Mouse (Mus musculus): Measurements from ENCODE around the gene Smarca1. TPM values are rescaled to one million over a fixed set of nuclear protein-coding genes. Genes with fewer than 3 reads are reported as not detected.
A peak's percentile ranks its signal among the peaks of the same experiment; 100 is the strongest.

The Smarca1 gene
- polyA plus RNA-seq (2015; fragmentation: Nextera tagmentation; extraction: Ambion mirVana) = 28.4 and 31.1 TPM in 2 replicates

DNA sequence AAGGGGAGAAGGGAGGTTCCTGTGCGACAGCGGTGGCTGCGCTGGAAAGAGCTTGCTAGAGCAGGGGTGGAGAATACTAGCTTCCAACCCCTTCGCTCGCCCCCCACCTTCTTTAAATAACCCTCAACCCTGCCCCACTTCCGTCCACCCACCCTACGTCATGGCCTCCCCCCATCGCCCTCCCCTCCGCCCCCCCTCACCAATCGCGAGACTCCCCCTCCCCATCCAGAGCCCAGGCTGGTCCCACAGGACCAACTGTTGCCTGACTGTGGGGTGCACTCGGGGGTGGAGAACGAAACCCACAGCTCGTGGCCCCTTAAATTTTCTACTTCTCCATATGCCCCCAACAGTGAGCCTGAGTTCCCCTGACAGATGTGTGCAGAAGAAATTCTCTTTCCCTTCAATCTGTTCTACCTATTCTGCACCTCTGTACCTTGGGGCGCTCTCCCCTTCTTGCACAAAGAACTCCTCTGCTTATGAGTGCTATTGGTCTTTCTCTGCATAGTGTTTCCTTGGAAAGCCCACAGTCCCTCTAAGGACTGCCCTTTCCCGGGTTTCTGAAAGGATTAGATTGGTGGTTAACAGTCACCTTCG, at the start of gene Smarca1:
Gene Smarca1, minus strand, starts transcription at position 544 of the 594 bp plus-strand sequence.
- Histone ChIP-seq H3K27me3 (no peaks in the 10 kb centered on the region), H3K4me2 (peak within 1 kb of the TSS; percentile 65), H3K9me3 (no peaks in the 10 kb centered on the region), H3K4me1 (no peaks in the 10 kb centered on the region), H3K27ac (peak within 1 kb of the TSS; percentile 74), H3K4me3 (peak within 1 kb of the TSS; percentile 62), H3K9ac (peak within 1 kb of the TSS; percentile 62), H3K36me3 (no peaks in the 10 kb centered on the region)
- peak; percentile 81 for ATAC-seq (ENCODE audit: borderline replicate concordance, extremely low read depth, low FRiP score, low TSS enrichment)
- 16% methylated on average over 13 of the region's 17 CpGs for WGBS

DNA sequence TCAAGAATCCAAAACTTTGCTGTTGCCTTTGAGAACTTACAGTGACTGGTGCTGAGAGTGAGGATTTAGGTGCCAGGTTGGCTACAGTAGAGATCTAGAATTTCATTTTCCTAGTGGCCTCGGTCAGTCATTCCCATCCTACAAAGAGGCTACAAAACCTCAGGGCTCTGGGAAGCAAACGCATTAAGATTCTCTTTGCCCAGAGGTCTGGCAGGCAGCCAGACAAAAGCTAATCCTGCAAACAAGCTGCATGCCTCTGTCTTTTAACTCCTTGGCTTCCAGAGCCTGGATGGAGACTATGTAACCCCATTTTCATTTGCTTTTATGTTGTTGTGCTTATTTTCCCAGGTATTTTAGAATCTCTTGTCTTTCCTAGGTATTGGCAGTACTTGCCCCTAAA, 45.0 kb upstream of the Smarca1 start:
- H3K9me3 ChIP-seq = no peaks in the 10 kb centered on the region
- 22% methylated on average over 2 of the region's 2 CpGs for WGBS
- H3K27me3 ChIP-seq = no peaks in the 10 kb centered on the region
- ATAC-seq (ENCODE audit: borderline replicate concordance, extremely low read depth, low FRiP score, low TSS enrichment) = peak; percentile 19; the same call in 1 of the 2 replicates
- no peak overlapping the region for H3K4me2 ChIP-seq
- no peak overlapping the region for H3K4me3 ChIP-seq
- H3K36me3 ChIP-seq = 0 out of 2 replicates have a peak, but pooled peaks cover 3% of the 10 kb centered on the region
- H3K9ac ChIP-seq = no peak overlapping the region
- H3K27ac ChIP-seq = peak overlapping the region; percentile 53; the same call in 1 of the 2 replicates
- H3K4me1 ChIP-seq = 0 out of 2 replicates have a peak, but pooled peaks cover 4% of the 10 kb centered on the region

DNA sequence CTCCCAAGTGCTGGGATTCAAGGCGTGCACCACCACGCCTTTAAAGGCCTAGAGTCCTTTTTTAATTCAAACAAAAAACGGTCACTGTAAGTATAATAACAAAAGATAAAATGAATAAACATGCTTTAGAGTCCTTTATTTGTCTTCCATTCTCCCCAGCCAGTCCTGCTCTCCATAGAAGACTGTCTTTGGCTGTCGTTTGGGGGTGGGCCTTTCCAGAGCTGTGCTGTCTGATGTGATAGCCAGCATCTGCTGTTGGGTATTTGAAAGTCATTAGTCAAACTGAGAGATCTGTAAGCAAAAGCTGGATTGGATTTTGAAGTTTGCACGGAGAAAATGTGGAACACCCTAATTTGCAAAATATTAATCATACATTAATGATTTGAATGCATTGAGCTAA, 44.1 kb upstream of the Smarca1 start:
- Histone ChIP-seq H3K4me1 (0 out of 2 replicates have a peak, but pooled peaks cover 4% of the 10 kb centered on the region), H3K4me3 (no peak overlapping the region), H3K36me3 (peaks cover 7% of the 10 kb centered on the region; the same call in 1 of the 2 replicates), H3K27me3 (no peaks in the 10 kb centered on the region), H3K9me3 (no peaks in the 10 kb centered on the region), H3K4me2 (no peak overlapping the region), H3K27ac (no peak overlapping the region), H3K9ac (no peak overlapping the region)
- 30% methylated on average over 5 of the region's 5 CpGs for WGBS
- ATAC-seq (ENCODE audit: borderline replicate concordance, extremely low read depth, low FRiP score, low TSS enrichment) = no peak

GRCm38 (mm10) chrX:47934352-47934751, 41.6 kb upstream of the Smarca1 start:
- Histone ChIP-seq H3K9ac (no peak overlapping the region), H3K27ac (no peak overlapping the region), H3K4me2 (no peak overlapping the region), H3K9me3 (no peaks in the 10 kb centered on the region), H3K27me3 (no peaks in the 10 kb centered on the region), H3K4me3 (no peak overlapping the region), H3K36me3 (peaks cover 11% of the 10 kb centered on the region; the same call in 1 of the 2 replicates), H3K4me1 (0 out of 2 replicates have a peak, but pooled peaks cover 4% of the 10 kb centered on the region)
- no peak for ATAC-seq (ENCODE audit: borderline replicate concordance, extremely low read depth, low FRiP score, low TSS enrichment)
- WGBS = 75% methylated on average over 11 of the region's 11 CpGs

DNA sequence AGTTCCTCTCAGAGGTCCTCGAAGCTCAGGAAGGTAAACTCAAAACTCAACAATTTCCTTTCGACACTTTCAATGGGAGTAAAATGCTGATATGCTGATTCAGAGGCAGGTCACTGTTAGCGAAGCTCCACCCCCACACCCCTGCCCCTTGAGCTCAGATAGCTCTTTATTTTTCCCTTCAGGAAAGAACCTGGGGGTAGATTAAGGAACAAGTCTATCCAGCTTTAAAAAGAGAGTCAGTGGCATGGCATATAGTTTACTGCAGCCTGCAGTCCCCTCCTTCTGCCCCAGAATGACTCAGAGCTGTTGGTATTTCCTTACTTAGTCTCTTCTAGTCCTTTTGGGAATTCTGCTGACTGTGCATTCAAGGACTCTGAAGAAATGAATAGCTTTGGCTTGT, 37.7 kb upstream of the Smarca1 start:
- no peaks in the 10 kb centered on the region for H3K9me3 ChIP-seq
- peak; percentile 67 for ATAC-seq (ENCODE audit: borderline replicate concordance, extremely low read depth, low FRiP score, low TSS enrichment)
- H3K4me2 ChIP-seq = no peak overlapping the region
- WGBS = 51% methylated on average over 3 of the region's 3 CpGs
- H3K4me3 ChIP-seq = no peak overlapping the region
- H3K4me1 ChIP-seq = no peaks in the 10 kb centered on the region
- H3K9ac ChIP-seq = no peak overlapping the region
- H3K27ac ChIP-seq = peak overlapping the region; percentile 24; the same call in 1 of the 2 replicates
- H3K27me3 ChIP-seq = no peaks in the 10 kb centered on the region
- H3K36me3 ChIP-seq = peaks cover 11% of the 10 kb centered on the region; the same call in 1 of the 2 replicates

- H3K9me3 ChIP-seq = no peaks in the 10 kb centered on the region
- no peak overlapping the region for H3K9ac ChIP-seq
- H3K36me3 ChIP-seq = peaks cover 8% of the 10 kb centered on the region; the same call in 1 of the 2 replicates
- H3K27me3 ChIP-seq = no peaks in the 10 kb centered on the region
- H3K4me2 ChIP-seq = no peak overlapping the region
- WGBS = 65% methylated on average over 3 of the region's 3 CpGs
- no peak overlapping the region for H3K27ac ChIP-seq
- ATAC-seq (ENCODE audit: borderline replicate concordance, extremely low read depth, low FRiP score, low TSS enrichment) = no peak
- no peaks in the 10 kb centered on the region for H3K4me1 ChIP-seq
- H3K4me3 ChIP-seq = no peak overlapping the region
These were observed 35.2 kb upstream of the Smarca1 start for GRCm38 (mm10) chrX:47927981-47928380.

DNA sequence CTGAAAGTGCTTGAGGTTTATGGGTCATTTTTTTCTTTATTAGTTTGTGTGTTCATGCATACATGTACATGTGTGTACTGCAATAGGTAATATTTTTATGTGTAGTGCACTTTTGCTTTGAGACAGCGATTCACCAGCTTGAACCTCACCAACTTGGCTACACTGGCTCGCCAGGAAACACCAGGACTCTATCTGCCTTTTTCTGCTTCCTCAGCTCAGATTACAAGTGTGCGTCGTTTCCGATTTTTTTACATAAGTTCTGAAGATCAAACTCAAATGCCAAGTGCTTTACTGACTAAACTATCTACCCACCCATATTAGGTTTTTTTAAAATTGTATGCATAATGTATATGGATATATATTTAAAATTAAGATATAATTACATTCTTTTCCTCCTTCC, 27.8 kb upstream of the Smarca1 start:
- ATAC-seq (ENCODE audit: borderline replicate concordance, extremely low read depth, low FRiP score, low TSS enrichment) = no peak
- no peak overlapping the region for H3K4me2 ChIP-seq
- WGBS = 70% methylated on average over 5 of the region's 5 CpGs

DNA sequence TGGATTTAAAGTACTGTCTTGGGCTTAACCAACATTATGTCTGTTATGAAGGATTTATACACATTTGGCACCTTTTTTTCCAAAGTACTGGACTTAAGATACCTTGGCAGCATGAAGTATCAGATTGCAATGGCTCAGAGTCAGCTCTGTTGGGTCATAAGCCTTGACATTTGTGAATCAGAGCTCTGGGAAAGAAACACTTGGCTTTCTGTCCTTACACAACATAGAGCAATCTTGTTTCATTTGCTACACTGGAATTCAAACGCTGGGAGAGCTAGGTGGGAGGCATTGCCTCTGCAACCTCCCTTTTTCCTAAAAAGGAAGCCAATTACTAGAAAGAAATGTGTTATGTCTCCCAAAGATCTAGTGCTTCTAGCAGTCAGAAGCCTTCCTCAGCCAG, 24.1 kb upstream of the Smarca1 start:
- Histone ChIP-seq H3K36me3 (no peaks in the 10 kb centered on the region), H3K9me3 (no peaks in the 10 kb centered on the region), H3K27me3 (no peaks in the 10 kb centered on the region), H3K4me3 (no peak overlapping the region), H3K27ac (no peak overlapping the region), H3K4me2 (no peak overlapping the region), H3K4me1 (peaks cover 5% of the 10 kb centered on the region; the same call in 1 of the 2 replicates), H3K9ac (no peak overlapping the region)
- WGBS = 67% methylated on average over 1 of the region's 1 CpGs
- ATAC-seq (ENCODE audit: borderline replicate concordance, extremely low read depth, low FRiP score, low TSS enrichment) = no peak

More for the DNA sequence above, 27.8 kb upstream of the Smarca1 start:
- Histone ChIP-seq H3K4me1 (no peaks in the 10 kb centered on the region), H3K27me3 (no peaks in the 10 kb centered on the region), H3K9ac (no peak overlapping the region), H3K9me3 (no peaks in the 10 kb centered on the region), H3K36me3 (no peaks in the 10 kb centered on the region), H3K27ac (no peak overlapping the region), H3K4me3 (no peak overlapping the region)

DNA sequence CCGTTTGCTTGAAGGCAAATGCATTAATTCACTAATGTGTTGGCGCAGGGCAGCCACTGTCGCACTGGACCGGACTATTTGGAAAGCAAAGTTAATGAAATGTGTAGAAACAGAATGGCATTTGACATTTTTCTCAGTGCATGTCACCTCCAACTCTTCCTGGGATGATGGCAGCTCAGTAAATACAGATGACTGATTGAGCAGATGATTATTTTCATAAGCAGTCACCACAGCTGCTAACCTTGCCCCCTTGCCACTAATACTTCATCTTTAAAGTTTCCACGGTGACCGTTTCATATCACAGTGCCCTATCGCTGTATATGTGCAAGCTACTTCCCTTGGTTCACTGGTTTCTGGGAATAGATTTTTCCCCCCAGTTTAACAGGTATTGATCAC, 20.8 kb upstream of the Smarca1 start:
- no peak for ATAC-seq (ENCODE audit: borderline replicate concordance, extremely low read depth, low FRiP score, low TSS enrichment)
- Histone ChIP-seq H3K27me3 (no peaks in the 10 kb centered on the region), H3K4me1 (peaks cover 5% of the 10 kb centered on the region; the same call in 1 of the 2 replicates), H3K27ac (no peak overlapping the region; the same call in 1 of the 2 replicates), H3K36me3 (no peaks in the 10 kb centered on the region), H3K9ac (0 out of 2 replicates have a peak overlapping the region, but pooled peaks have one; percentile 13), H3K4me3 (peak overlapping the region; percentile 72; the same call in 1 of the 2 replicates), H3K4me2 (peak overlapping the region; percentile 53), H3K9me3 (no peaks in the 10 kb centered on the region)
- 47% methylated on average over 7 of the region's 7 CpGs for WGBS

- H3K27me3 ChIP-seq = no peaks in the 10 kb centered on the region
- H3K4me2 ChIP-seq = peak overlapping the region; percentile 53
- 13% methylated on average over 8 of the region's 8 CpGs for WGBS
- ATAC-seq (ENCODE audit: borderline replicate concordance, extremely low read depth, low FRiP score, low TSS enrichment) = peak; percentile 24; the same call in 1 of the 2 replicates
- H3K27ac ChIP-seq = peak overlapping the region; percentile 10; the same call in 1 of the 2 replicates
- H3K9me3 ChIP-seq = no peaks in the 10 kb centered on the region
- H3K4me1 ChIP-seq = peaks cover 5% of the 10 kb centered on the region; the same call in 1 of the 2 replicates
- 0 out of 2 replicates have a peak overlapping the region, but pooled peaks have one; percentile 13 for H3K9ac ChIP-seq
- no peaks in the 10 kb centered on the region for H3K36me3 ChIP-seq
- peak overlapping the region; percentile 72 for H3K4me3 ChIP-seq
These were observed 20.2 kb upstream of the Smarca1 start for GRCm38 (mm10) chrX:47912904-47913542.

GRCm38 (mm10) chrX:47912306-47912792, 19.6 kb upstream of the Smarca1 start, which contains the start of gene Ocrl:
TSS of gene Ocrl (plus strand) at chrX:47912387.
- Histone ChIP-seq H3K9ac (peak within 1 kb of the TSS; percentile 72), H3K9me3 (no peaks in the 10 kb centered on the region), H3K4me1 (peaks cover 5% of the 10 kb centered on the region; the same call in 1 of the 2 replicates), H3K27ac (peak within 1 kb of the TSS; percentile 80), H3K4me2 (peak within 1 kb of the TSS; percentile 53), H3K27me3 (no peaks in the 10 kb centered on the region), H3K36me3 (no peaks in the 10 kb centered on the region), H3K4me3 (peak within 1 kb of the TSS; percentile 72)
- ATAC-seq (ENCODE audit: borderline replicate concordance, extremely low read depth, low FRiP score, low TSS enrichment) = peak; percentile 87
- 17% methylated on average over 35 of the region's 35 CpGs for WGBS
